Mouse (Mus musculus) liver, embryonic 18 days (tissue): ENCODE data around the gene Gm4871. TPM values are rescaled to one million over a fixed set of nuclear protein-coding genes. Genes with fewer than 3 reads are reported as not detected.

Experiments used
- polyA plus RNA-seq: library from polyadenylated mRNA; depleted of rRNA; stranded (reverse); fragments of >200 nt; gene quantifications from 2 replicates; pipeline ENCODE4 v1.2.3, GENCODE M21; 2012; rRNA removed

Gene Gm4871
- not detected in 2 replicates for polyA plus RNA-seq

GRCm38 (mm10) chr5:145032391-145032790, at the start of gene Gm4871:
TSS of gene Gm4871 (minus strand) at chr5:145032754.

GRCm38 (mm10) chr5:145042690-145043089, 10.1 kb upstream of the Gm4871 start, which contains the start of gene 1700018F24Rik:
TSS of gene 1700018F24Rik (plus strand) at chr5:145042990.

Other genes starting within 250 kb of the Gm4871 start
- 2.6 and 3.2 TPM in 2 replicates for gene Smurf1, start 66.9 kb downstream of the Gm4871 start, polyA plus RNA-seq
- gene 1700018F24Rik, start 10.2 kb upstream of the Gm4871 start, polyA plus RNA-seq = not detected in 2 replicates
- gene Arpc1a, start 51.1 kb upstream of the Gm4871 start, polyA plus RNA-seq = 42.6 and 43.3 TPM in 2 replicates
- gene Kpna7, start 51.3 kb upstream of the Gm4871 start, polyA plus RNA-seq = 0.01 TPM in 1 of 2 replicates, not detected in the other
- 144 and 173 TPM in 2 replicates for gene Arpc1b, start 81.5 kb upstream of the Gm4871 start, polyA plus RNA-seq
- 27.2 and 31.1 TPM in 2 replicates for gene Pdap1, start 107.5 kb upstream of the Gm4871 start, polyA plus RNA-seq
- 59.2 and 65.9 TPM in 2 replicates for gene Bud31, start 107.6 kb upstream of the Gm4871 start, polyA plus RNA-seq
- gene Ptcd1, start 134.4 kb upstream of the Gm4871 start, polyA plus RNA-seq = 5.8 and 6.1 TPM in 2 replicates
- 22.4 and 22.9 TPM in 2 replicates for gene Cpsf4, start 134.5 kb upstream of the Gm4871 start, polyA plus RNA-seq
- 198 and 202 TPM in 2 replicates for gene Atp5j2, start 159.3 kb upstream of the Gm4871 start, polyA plus RNA-seq
- gene Zkscan14, start 169.1 kb upstream of the Gm4871 start, polyA plus RNA-seq = 2.5 and 2.6 TPM in 2 replicates
- 2.7 and 2.8 TPM in 2 replicates for gene Zkscan5, start 171.8 kb upstream of the Gm4871 start, polyA plus RNA-seq
- gene Zfp655, start 199.0 kb upstream of the Gm4871 start, polyA plus RNA-seq = 13.3 and 14.3 TPM in 2 replicates
- gene Zscan25, start 247.7 kb upstream of the Gm4871 start, polyA plus RNA-seq = 4.3 and 5.4 TPM in 2 replicates